Mouse (Mus musculus) liver, embryonic 14.5 days (tissue): ENCODE results near the gene Cxcl9. TPM values are rescaled to one million over a fixed set of nuclear protein-coding genes. Genes with fewer than 3 reads are reported as not detected.

Experiments
- ATAC-seq: fragments of 200-750 bp; cut with Nextera tagmentation; 2 replicates; pipeline ENCODE4 v1.8.0; 2017; ENCODE audit warnings: moderate number of reproducible peaks, mild to moderate bottlenecking, moderate library complexity; ENCODE audit not compliant: insufficient read depth
- DNase-seq, 3 experiments: peaks; one replicate each; pipeline ENCODE4 v3.0.0-alpha.2; 2012 to 2013; ENCODE audit warnings: low read depth in 3 of 3, low spot score in 3 of 3
- H3K27ac ChIP-seq: fragments of 300-500 bp; sonication (generic); 2 replicates; pipeline ENCODE4 v1.5.1; 2014; ENCODE audit warnings: moderate library complexity, mild to moderate bottlenecking, control low read depth, inconsistent platforms
- H3K27me3 ChIP-seq: fragments of 300-500 bp; sonication (generic); 2 replicates; pipeline ENCODE4 v1.6.1; 2014; ENCODE audit warnings: mild to moderate bottlenecking, low read length, moderate library complexity; ENCODE audit not compliant: control insufficient read depth, insufficient read depth
- H3K36me3 ChIP-seq: fragments of 300-500 bp; sonication (generic); replicated peaks from 2 replicates; pipeline ENCODE4 v1.6.1; 2014; ENCODE audit warnings: low read depth; ENCODE audit not compliant: control insufficient read depth, insufficient read depth
- H3K4me1 ChIP-seq, 2 experiments: fragments of 200-500 bp in 1 of 2; fragments of 300-500 bp in 1 of 2; sonication (generic) in 1 of 2; replicated peaks; 2 replicates each; pipeline ENCODE4 v1.6.1; 2012 to 2014; ENCODE audit warnings: antibody characterized with exemption in 1 of 2, inconsistent platforms in 1 of 2, low read length in 1 of 2; ENCODE audit not compliant: control insufficient read depth in 2 of 2, insufficient read depth in 2 of 2
- H3K4me2 ChIP-seq: fragments of 300-500 bp; sonication (generic); 2 replicates; pipeline ENCODE4 v1.6.1; 2014; ENCODE audit warnings: low read depth, mild to moderate bottlenecking, control low read depth, moderate library complexity
- H3K4me3 ChIP-seq, 2 experiments: fragments of 200-500 bp in 1 of 2; fragments of 300-500 bp in 1 of 2; sonication (generic) in 1 of 2; 2 replicates each; pipeline ENCODE4 v1.5.1; 2012 to 2014; ENCODE audit warnings: low read depth in 2 of 2, low read length in 2 of 2, mild to moderate bottlenecking in 2 of 2, control low read depth in 1 of 2, inconsistent platforms in 1 of 2, moderate library complexity in 1 of 2; ENCODE audit not compliant: insufficient read depth in 1 of 2
- H3K9ac ChIP-seq: fragments of 300-500 bp; sonication (generic); replicated peaks from 2 replicates; pipeline ENCODE4 v1.6.1; 2014; ENCODE audit warnings: mild to moderate bottlenecking, control low read depth, moderate library complexity
- H3K9me3 ChIP-seq: fragments of 300-500 bp; sonication (generic); 2 replicates; pipeline ENCODE4 v1.6.1; 2016; ENCODE audit warnings: low read length, mixed read lengths; ENCODE audit not compliant: control insufficient read depth
- CTCF ChIP-seq: IDR thresholded peaks from 2 replicates; pipeline ENCODE4 v1.5.1; 2016; ENCODE audit warnings: antibody characterized with exemption, low read depth, control low read depth
- EP300 ChIP-seq: IDR thresholded peaks from 2 replicates; pipeline ENCODE4 v1.6.1; 2016; ENCODE audit warnings: antibody characterized with exemption, low read depth
- WGBS: fragments of 180-500 bp; shearing (Covaris S2); extraction: QIAGEN DNeasy Blood & Tissue Kit; methylation state at CpG from one replicate; pipeline ENCODE4 v1.1.7; 2014; ENCODE audit not compliant: insufficient replicate concordance; 5-methylcytosine and 5-hydroxymethylcytosine counted together
- polyA plus RNA-seq, 2 experiments: library from polyadenylated mRNA; depleted of rRNA in 1 of 2; stranded (reverse) in 1 of 2; unstranded in 1 of 2; fragments of >200 nt; fragmentation: Nextera tagmentation in 1 of 2; extraction: Ambion mirVana in 1 of 2; gene quantifications; 2 replicates each; pipeline versions ENCODE4 v1.2.1 to v1.2.3; 2012 to 2014

Gene Cxcl9
- polyA plus RNA-seq, 2 experiments, result 0.06 TPM; not detected in 1

DNA sequence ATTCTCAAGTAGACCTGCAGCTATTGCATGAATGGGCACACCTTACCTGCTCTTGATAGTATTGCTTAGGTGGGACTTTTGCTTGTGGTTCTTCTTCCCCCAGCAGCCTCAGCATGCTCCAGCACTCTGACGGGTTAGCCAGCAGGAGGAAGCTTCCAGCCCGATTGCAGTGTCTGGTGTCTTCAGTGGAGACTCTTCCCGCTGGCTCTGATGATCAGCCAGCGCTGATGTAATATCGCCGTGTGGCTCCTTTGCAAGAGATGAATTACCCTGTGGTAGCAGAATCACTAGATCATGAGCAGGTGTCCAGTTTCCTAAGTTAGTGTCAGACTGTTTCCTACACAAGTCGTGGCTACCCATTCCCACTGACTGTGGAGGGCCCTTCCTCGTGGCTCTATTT, 17.1 kb upstream of the Cxcl9 start:
- H3K4me3 ChIP-seq, result no peak overlapping the region
- ATAC-seq (no peak), DNase-seq (no peak)
- no peaks in the 10 kb centered on the region for H3K9me3 ChIP-seq
- 65% methylated on average over 8 of the region's 8 CpGs for WGBS
- H3K9ac ChIP-seq, result no peak overlapping the region
- no peak overlapping the region for H3K4me2 ChIP-seq
- H3K27ac ChIP-seq, result no peak overlapping the region
- peaks cover 2 to 14% of the 10 kb centered on the region in 2 experiments; a peak in 2 of 4 replicates for H3K4me1 ChIP-seq
- H3K27me3 ChIP-seq, result no peaks in the 10 kb centered on the region
- no peaks in the 10 kb centered on the region for H3K36me3 ChIP-seq
- no peak for TF ChIP-seq EP300
- no peak for TF ChIP-seq CTCF

DNA sequence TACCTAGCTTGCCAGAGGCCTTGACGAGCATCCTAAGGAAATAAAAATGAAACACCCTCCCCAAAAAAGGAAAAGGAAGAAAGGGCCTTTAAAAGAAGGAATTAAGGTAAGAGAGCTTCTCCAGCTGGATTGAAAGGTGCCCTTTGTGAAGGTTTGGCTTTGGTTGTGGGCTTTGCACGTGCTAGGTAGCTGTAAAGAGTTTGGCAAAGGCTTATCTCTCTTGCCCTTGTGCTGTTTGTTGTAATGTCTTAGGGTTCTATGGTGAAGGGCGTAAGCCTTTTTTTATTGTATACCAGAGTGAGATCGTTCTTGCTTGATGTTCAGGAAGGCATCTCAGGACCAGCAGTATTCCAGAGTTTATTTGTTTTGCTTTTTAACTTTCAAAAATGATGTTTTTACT, 12.7 kb upstream of the Cxcl9 start:
- no peak overlapping the region for H3K4me2 ChIP-seq
- H3K27ac ChIP-seq, result no peak overlapping the region
- ATAC-seq (no peak), DNase-seq (no peak)
- no peaks in the 10 kb centered on the region for H3K4me1 ChIP-seq
- no peaks in the 10 kb centered on the region for H3K36me3 ChIP-seq
- WGBS, result 50% methylated on average over 4 of the region's 4 CpGs
- H3K4me3 ChIP-seq, result no peak overlapping the region
- H3K27me3 ChIP-seq, result no peaks in the 10 kb centered on the region
- TF ChIP-seq CTCF (no peak), EP300 (no peak)
- H3K9me3 ChIP-seq, result no peaks in the 10 kb centered on the region
- no peak overlapping the region for H3K9ac ChIP-seq

DNA sequence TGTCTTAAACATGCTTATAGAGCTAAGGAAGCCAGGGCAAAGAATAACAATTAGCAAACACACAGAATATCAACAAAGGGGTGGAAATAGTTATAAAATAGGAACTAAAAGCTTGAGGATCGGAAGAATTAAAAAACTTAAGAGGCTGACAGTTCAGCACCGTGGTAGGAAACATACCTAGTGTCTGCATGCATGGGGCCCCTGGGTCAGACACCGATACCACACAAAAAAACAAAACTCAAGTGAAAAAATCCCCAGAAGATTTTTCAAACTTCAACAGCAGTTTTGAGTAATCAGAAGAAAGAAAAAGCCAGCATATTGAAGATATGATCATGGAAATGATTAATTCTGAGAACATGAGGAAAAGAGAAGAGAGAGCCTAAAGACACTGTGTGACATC, 8.9 kb upstream of the Cxcl9 start:
- Histone ChIP-seq H3K4me1 (no peaks in the 10 kb centered on the region), H3K9me3 (no peaks in the 10 kb centered on the region), H3K27me3 (no peaks in the 10 kb centered on the region), H3K36me3 (no peaks in the 10 kb centered on the region), H3K4me2 (no peak overlapping the region), H3K4me3 (no peak overlapping the region), H3K27ac (no peak overlapping the region), H3K9ac (no peak overlapping the region)
- TF ChIP-seq CTCF (no peak), EP300 (no peak)
- no peak for ATAC-seq
- no peak for DNase-seq
- 50% methylated on average over 3 of the region's 3 CpGs for WGBS

DNA sequence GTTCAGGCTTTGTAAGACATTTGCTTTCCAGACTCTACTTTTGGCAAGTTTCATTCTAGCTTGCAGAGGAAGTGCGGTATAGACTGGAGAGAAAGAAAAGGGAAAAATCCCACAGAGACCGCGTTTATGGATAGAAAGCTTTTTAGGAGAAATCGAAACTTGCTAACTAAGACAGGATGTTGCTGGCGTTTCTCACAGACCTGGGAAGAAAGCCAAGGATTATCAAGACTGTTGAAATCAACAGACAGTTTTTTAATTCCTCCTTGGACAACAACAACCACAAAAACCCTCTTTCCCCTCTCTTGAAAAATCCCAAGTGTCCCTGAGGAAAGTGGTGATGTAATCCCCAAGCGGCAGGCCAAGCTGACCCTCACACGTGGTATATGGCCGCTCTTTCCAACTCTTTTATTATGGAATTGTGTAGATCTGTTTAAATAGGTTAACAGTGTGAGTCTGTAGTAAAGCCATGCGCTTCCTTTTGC, 4.5 kb upstream of the Cxcl9 start:
- H3K9ac ChIP-seq, result no peak overlapping the region
- 66% methylated on average over 9 of the region's 9 CpGs for WGBS
- H3K27ac ChIP-seq, result no peak overlapping the region
- no peak for TF ChIP-seq EP300
- no peak for TF ChIP-seq CTCF
- H3K4me3 ChIP-seq, result no peak overlapping the region
- H3K9me3 ChIP-seq, result no peaks in the 10 kb centered on the region
- no peaks in the 10 kb centered on the region; the same call in 1 of the 2 replicates for H3K27me3 ChIP-seq
- no peak for ATAC-seq
- DNase-seq, result no peak
- no peak overlapping the region for H3K4me2 ChIP-seq
- H3K36me3 ChIP-seq, result no peaks in the 10 kb centered on the region
- H3K4me1 ChIP-seq, result no peaks in the 10 kb centered on the region

DNA sequence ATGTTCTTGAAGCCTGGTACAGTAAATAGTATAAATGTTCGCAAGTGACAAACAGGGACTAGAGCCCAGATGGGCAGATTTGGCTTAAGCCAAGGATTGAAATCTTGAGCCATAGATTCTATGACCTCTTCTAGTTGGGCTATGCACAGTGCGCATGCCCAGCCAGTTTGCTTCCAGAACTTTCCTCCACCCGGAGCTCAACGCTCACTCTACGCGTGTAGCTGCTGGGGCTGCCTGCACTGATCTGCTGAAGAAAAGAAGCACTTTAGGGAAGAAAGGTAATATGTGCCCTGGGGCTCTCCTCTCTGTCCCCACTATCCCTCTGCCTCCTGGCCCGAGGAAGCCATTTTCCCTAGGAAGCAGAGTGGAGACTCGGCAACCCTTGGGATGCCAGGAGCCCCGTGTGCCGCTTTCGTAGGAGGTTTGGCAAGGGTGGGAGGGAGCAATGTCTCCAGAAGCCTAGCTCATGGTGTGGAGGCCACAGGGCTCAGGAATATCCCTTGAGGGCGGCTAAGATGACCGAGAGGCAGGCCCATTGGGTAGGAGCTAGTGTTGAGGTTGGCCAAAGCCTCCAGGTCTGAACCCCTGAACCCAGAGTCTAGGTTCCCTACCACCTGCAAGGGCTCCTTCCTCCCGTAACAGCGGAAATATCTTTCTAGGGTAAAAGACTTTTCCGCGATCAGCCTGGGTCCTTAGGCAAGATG, 3.9 kb upstream of the Cxcl9 start, which contains the start of gene Art3:
TSS of gene Art3 (plus strand) at position 193 of the 704 bp plus-strand sequence.
- ATAC-seq (no peak), DNase-seq (no peak)
- no peaks in the 10 kb centered on the region for H3K36me3 ChIP-seq
- WGBS, result 80% methylated on average over 17 of the region's 17 CpGs
- H3K4me2 ChIP-seq, result no peak within 1 kb of the TSS
- no peak within 1 kb of the TSS for H3K27ac ChIP-seq
- no peaks in the 10 kb centered on the region; the same call in 1 of the 2 replicates for H3K27me3 ChIP-seq
- no peak within 1 kb of the TSS for H3K9ac ChIP-seq
- H3K4me3 ChIP-seq, result no peak within 1 kb of the TSS
- no peak for TF ChIP-seq EP300
- TF ChIP-seq CTCF, result no peak
- H3K9me3 ChIP-seq, result no peaks in the 10 kb centered on the region
- H3K4me1 ChIP-seq, result no peaks in the 10 kb centered on the region
